Mouse (Mus musculus) gastrocnemius, postnatal 14 days (tissue): ENCODE data around the gene 4930595D18Rik. TPM values are rescaled to one million over a fixed set of nuclear protein-coding genes. Genes with fewer than 3 reads are reported as not detected.

Experiments used
- DNase-seq: peaks from one replicate; pipeline ENCODE4 v3.0.0; 2021; ENCODE audit warnings: mixed read lengths
- intact Hi-C: fragments of 180-260 bp; cut with DNase I; formaldehyde crosslinking; loops from one replicate; pipeline ENCODE4 v1.15.1; 2025; ENCODE audit warnings: low total_unique reads
- total RNA-seq, 2 experiments: library from RNA; stranded (reverse); gene quantifications; 2 replicates each; pipeline ENCODE4 v1.2.3; 2021

Gene 4930595D18Rik
- total RNA-seq, 2 experiments from 2014 or later, result not detected

DNA sequence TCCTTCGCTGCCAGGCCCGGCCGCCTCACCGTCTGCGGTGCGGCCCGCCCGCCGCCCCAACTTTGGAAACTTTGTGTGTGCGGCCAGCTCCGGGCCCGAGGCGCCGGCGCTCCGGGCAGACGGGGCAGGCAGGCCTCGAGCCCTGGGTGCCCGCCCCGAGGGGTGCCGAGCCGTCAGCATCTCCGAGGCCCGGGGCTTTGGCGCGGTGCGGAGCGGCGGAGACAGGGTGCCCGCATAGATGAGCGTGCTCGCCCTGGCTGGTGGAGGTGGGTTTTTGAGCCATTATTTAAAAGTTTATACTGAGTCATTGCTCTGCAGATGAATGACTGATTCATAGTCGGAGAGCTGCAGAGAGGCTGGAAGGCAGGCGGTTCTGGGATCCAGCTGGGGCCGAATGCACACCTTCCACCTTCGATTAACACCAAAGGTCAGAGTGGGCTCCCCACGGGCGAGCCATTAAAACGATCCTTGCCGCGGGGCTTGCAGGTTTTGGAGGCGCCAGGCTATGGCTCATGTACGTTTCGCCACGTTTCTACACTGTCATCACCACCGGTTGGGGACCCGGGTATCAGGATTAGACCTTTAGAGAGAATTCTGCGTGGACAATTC lies 17.5 kb downstream of the 4930595D18Rik start:
- intact Hi-C loops, result no loop called here
- DNase-seq, result peak; percentile 35

DNA sequence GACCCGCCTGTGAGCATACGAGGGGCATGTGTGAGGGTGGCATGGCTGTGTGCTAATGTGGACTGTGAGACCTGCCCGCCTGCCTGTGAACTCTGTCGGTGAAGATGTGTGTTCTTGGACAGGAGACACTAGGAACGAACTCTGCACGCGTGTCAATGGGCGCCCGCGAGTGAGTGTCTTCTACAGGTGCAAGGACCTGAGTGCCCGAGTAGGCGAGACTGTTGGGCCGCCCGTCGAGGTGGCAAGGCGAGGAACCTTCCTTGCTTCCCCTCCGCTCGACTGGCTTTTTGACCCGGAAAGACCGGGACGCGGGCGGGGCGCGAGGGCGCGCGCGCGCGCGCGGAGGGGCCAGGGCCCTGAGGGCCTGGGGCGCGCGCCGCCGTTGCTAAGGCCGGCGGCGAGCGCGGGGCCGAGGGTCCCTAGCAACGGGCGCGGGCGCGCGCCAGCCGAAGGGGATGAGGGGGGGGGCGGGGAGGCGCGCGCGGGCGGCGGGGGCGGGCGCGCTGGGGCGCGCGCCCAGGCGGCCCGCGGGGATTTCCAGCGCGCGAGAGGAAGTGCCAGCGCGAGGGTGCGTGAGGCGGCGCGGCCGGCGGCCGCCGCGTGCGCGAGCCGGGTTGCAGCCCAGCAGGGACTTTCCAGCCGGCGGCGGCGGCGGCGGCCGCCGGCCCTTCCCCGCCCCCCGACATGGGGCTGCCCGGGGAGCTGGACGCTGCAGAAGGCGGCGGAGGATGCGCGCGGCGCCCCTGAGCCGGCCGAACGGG lies 18.3 kb downstream of the 4930595D18Rik start, which contains the start of gene Traf3:
Traf3 (plus strand) TSS at position 540 of the 761 bp plus-strand sequence.
- peak; percentile 76 for DNase-seq
- intact Hi-C loops, result no loop called here

- peak; percentile 41 for DNase-seq
- intact Hi-C loops, result no loop called here
These were observed 19.0 kb downstream of the 4930595D18Rik start for GRCm38 (mm10) chr12:111165146-111165812.

DNA sequence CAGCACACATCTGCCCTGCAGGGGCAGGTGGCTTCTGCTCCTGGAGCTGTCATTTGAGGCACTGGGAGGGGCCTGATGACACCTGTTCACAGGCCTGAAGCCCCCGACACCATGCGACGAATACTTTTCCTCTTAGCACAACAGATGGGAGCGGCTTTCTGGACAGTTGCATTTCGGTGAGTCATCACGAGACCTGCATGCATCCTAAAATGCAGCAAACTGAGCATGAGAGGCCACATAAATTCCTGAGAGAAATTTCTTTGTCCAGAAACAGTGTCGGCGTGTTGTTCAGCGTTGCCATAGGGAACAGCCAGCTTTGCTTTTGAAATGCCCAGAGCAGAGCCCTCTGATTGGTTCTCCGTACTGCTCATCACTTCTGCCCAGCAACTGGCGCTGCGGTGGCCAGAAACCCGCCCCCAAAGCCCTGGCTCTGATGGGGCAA lies 20.0 kb downstream of the 4930595D18Rik start:
- intact Hi-C loops, result no loop called here
- peak; percentile 87 for DNase-seq

- intact Hi-C loops, result no loop called here
- no peak for DNase-seq
These were observed 21.8 kb downstream of the 4930595D18Rik start for GRCm38 (mm10) chr12:111162312-111163061.

GRCm38 (mm10) chr12:111161943-111162311 lies 22.4 kb downstream of the 4930595D18Rik start:
- no peak for DNase-seq
- intact Hi-C loops, result no loop called here

- intact Hi-C loops, result no loop called here
- DNase-seq, result no peak
These were observed 23.4 kb downstream of the 4930595D18Rik start for GRCm38 (mm10) chr12:111160871-111161270.

DNA sequence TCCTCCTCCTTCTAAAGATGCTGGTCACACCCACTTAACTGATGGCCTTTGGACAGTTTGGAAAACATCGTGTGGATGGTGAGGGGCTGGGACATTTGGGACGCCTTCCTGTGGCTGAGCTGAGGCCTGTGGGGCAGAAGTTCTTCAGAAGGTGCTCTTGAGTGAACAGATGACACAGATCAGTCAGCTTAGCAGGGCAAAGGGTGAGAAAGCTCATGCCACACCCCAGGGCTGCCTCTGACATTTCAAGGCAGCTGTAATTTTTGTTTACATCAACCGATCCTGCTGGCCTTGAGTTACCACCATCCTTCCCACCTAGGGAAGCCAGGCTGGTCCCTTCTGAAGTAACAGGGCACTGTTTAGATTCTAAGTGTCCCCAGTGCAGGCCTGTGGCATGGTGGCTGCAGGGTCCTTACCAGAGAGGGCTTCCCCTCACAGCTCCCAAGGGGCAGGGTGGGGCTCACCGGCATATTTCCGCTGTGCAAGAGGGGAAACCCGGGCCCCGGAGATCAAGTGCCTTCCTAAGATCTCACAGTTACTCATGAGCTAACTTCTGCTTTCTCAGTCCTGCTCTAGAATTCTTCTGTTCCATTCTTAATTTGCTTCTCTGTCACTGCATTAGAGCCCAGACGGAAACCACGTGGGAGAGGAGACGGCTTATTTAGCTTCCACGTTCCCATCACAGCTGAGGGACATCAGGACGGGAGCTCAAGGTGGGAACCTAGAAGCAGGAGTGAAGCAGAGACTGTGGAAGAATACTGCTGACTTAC lies 24.4 kb downstream of the 4930595D18Rik start:
- DNase-seq, result peak; percentile 41
- intact Hi-C loops, result no loop called here

DNA sequence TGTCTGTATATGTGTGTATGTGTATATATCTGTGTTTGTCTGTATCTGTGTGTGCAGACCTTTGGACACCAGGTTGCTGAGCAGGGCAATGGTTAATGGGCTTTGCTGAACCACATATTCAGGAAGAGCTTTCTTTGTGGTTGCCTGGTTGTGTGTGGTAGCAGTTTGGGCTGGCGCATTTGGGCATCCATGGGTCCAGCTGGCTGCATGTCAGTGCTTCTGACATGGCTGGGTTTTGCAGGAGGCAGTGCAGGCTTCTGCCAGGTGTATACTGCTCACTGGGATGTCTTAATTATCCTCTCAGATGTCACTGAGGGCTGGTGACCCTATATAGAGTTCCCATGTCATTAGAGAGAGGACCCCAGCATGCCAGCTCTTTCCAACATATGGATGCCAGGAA lies 28.5 kb downstream of the 4930595D18Rik start:
- intact Hi-C loops, result no loop called here

DNA sequence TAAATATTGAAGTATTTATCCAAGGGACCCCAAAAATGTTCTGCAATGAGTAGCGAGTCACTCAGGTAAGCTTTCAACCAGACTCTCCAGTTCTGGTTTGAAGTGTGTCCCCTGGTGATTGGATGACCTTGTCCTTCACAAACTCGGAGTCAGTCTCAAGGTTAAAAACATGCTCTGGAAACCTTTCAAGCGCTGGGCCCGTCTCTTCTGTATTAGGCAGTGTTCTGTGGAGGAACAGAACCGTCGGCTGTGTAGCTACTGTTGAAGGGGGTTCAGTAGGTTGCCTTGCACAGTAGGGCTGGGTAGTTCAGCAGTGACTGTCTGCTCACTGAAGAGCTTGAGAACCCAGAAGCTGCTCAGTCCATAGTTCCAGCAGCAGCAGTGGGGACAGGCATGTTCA lies 29.6 kb downstream of the 4930595D18Rik start:
- intact Hi-C loops, result no loop called here

More for the DNA sequence above, 28.5 kb downstream of the 4930595D18Rik start:
- DNase-seq, result no peak

GRCm38 (mm10) chr12:111153946-111154345 lies 30.3 kb downstream of the 4930595D18Rik start:
- intact Hi-C loops, result no loop called here
- DNase-seq, result no peak

More for the DNA sequence above, 29.6 kb downstream of the 4930595D18Rik start:
- DNase-seq, result no peak

GRCm38 (mm10) chr12:111152981-111153710 lies 31.1 kb downstream of the 4930595D18Rik start:
- DNase-seq, result no peak
- intact Hi-C loops, result no loop called here

- no peak for DNase-seq
- intact Hi-C loops, result no loop called here
These were observed 31.7 kb downstream of the 4930595D18Rik start for GRCm38 (mm10) chr12:111152579-111152978.

- intact Hi-C loops, result no loop called here
- DNase-seq, result no peak
These were observed 32.7 kb downstream of the 4930595D18Rik start for GRCm38 (mm10) chr12:111151422-111152156.

- intact Hi-C loops, result no loop called here
- DNase-seq, result no peak
These were observed 34.1 kb downstream of the 4930595D18Rik start for GRCm38 (mm10) chr12:111150236-111150596.

GRCm38 (mm10) chr12:111149495-111150235 lies 34.6 kb downstream of the 4930595D18Rik start:
- intact Hi-C loops, result no loop called here
- no peak for DNase-seq

DNA sequence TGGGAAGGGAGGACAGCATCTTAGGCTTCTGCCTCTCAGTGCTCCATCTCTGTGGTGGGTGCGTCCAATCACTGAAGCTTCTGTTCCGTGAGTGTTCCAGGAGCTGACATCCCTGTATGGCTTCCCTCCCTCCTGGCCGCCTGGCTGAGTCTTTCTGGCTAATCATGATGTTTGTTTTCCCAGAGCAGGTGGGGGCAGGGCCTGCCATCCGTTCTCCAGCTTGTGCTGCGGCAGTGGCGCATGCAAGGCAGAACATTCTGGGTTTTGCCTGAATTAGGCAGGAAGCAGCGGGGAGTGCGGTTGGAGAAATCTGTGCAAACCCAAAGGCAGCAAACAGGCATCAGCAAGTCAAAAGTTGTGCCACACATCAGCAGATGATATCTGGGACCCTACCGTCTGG lies 39.0 kb downstream of the 4930595D18Rik start:
- DNase-seq, result no peak
- intact Hi-C loops, result no loop called here
